Mouse (Mus musculus) liver, embryonic 14.5 days (tissue): ENCODE results near the gene Ccdc3.

Experiments
- CTCF ChIP-seq: IDR thresholded peaks from 2 replicates; pipeline ENCODE4 v1.5.1; 2016; ENCODE audit warnings: antibody characterized with exemption, low read depth, control low read depth
- EP300 ChIP-seq: IDR thresholded peaks from 2 replicates; pipeline ENCODE4 v1.6.1; 2016; ENCODE audit warnings: antibody characterized with exemption, low read depth

DNA sequence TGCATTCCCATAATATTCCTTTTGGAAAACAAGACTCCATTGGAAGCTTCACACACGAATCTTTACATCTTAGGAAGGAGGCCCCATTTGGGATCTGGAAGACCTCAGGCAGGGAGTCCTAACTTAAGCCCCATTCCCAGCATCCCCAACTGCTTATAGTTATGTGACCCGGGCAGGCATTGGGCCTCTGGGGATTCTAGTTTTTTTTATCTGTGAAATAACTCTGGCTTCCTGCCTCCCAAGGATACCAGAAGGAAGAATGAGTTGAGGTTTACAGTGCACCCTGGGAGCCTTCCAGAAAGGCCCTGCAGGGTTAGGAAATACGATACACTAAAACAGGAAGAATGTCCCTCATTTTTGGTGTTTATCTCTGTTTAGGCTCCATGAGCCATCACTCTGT lies 8.5 kb upstream of the Ccdc3 start:
- TF ChIP-seq CTCF (no peak), EP300 (no peak)
